ENCODE assay signal across 8 mouse cellular contexts in the genomic region with DNA sequence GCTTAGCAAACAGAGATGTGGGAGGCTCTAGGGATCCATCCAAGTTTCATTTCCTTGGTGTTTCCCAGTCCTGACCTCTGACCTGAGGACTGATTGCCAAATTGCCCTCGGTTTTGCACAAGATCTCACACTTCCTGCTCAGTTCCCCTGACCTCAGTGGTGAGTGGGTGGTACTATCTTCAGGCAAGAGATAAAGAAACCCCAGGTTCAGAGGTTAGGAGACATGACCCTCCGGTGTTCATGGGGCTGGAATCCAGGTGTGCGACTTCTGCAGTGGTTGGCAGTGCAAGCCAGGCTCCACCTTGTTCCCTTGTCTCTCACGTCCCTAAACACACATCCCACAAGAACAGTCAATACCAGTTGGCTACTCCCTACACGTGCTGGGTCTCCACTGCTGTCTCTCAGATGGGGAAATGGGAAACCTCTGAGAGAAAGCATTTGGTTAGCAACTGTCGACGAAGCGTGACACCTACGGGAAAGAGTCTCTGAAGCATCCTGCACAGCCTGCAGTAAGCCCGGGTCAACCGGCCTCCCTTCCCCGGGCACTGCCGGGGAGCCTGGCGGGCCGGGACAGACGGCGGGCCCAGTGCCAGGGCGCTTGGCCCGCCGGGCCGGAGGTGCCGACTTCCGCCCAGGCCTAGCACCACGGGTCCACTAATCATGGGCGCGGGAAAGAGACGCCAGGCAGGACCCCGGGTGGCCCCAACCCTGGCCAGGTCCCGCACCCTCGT. TPM values are rescaled to one million over a fixed set of nuclear protein-coding genes. Genes with fewer than 3 reads are reported as not detected.
DNase-seq lines count a peak whose midpoint lies in the region; ATAC-seq lines count a peak whose summit lies in the region.

No protein-coding gene starts in this region.

- no peaks in the 10 kb centered on the region for H3K36me3 ChIP-seq in forebrain, embryonic 11.5 days (ENCODE audit: control insufficient read depth, insufficient read depth, low read length)
- H3K36me3 ChIP-seq in hindbrain, embryonic 10.5 days = no peaks in the 10 kb centered on the region
- no peaks in the 10 kb centered on the region for H3K36me3 ChIP-seq in stomach, embryonic 16.5 days (ENCODE audit: control insufficient read depth, insufficient read depth, low read length)

- no peak overlapping the region for H3K27ac ChIP-seq in forebrain, embryonic 11.5 days (ENCODE audit: low read depth, low read length)
- H3K27ac ChIP-seq in hindbrain, embryonic 10.5 days = peak overlapping the region; percentile 94
- H3K27ac ChIP-seq in stomach, embryonic 16.5 days (ENCODE audit: low read length) = peak overlapping the region; percentile 95

- WGBS in forebrain, embryonic 11.5 days = 4% methylated on average over 29 of the region's 30 CpGs
- 3% methylated on average over 30 of the region's 30 CpGs for WGBS in hindbrain, embryonic 10.5 days
- WGBS in stomach, embryonic 16.5 days = under 1% methylated on average over 30 of the region's 30 CpGs

- peak overlapping the region; percentile 60 for H3K4me2 ChIP-seq in forebrain, embryonic 11.5 days (ENCODE audit: low read depth, low read length, severe bottlenecking)
- H3K4me2 ChIP-seq in stomach, embryonic 16.5 days (ENCODE audit: low read depth, low read length) = peak overlapping the region; percentile 71

- no peak; the same call in 1 of the 2 replicates for ATAC-seq in forebrain, embryonic 11.5 days (replicated peaks; ENCODE audit: low FRiP score)
- peak; percentile 7; the same call in 1 of the 2 replicates for ATAC-seq in megakaryocyte-erythroid progenitor cell, adult 5-6 weeks (replicated peaks; ENCODE audit: low FRiP score, low TSS enrichment, poor library complexity, severe bottlenecking)
- no peak for ATAC-seq in stomach, embryonic 16.5 days (ENCODE audit: insufficient read depth, low FRiP score)

- peak overlapping the region; percentile 74 for H3K9ac ChIP-seq in forebrain, embryonic 11.5 days (ENCODE audit: low read length)
- peak overlapping the region; percentile 93 for H3K9ac ChIP-seq in stomach, embryonic 16.5 days (ENCODE audit: low read length)

- H3K27me3 ChIP-seq in forebrain, embryonic 11.5 days (ENCODE audit: control insufficient read depth, insufficient read depth, low read length) = no peaks in the 10 kb centered on the region
- no peaks in the 10 kb centered on the region for H3K27me3 ChIP-seq in hindbrain, embryonic 10.5 days (ENCODE audit: insufficient read depth, poor library complexity, severe bottlenecking)
- no peaks in the 10 kb centered on the region for H3K27me3 ChIP-seq in stomach, embryonic 16.5 days (ENCODE audit: control insufficient read depth, insufficient read depth, low read length)

- no peaks in the 10 kb centered on the region for H3K9me3 ChIP-seq in forebrain, embryonic 11.5 days (ENCODE audit: control insufficient read depth, low read length)
- no peaks in the 10 kb centered on the region for H3K9me3 ChIP-seq in hindbrain, embryonic 10.5 days
- H3K9me3 ChIP-seq in stomach, embryonic 16.5 days (replicated peaks; ENCODE audit: control insufficient read depth, low read length) = no peaks in the 10 kb centered on the region

- H3K4me1 ChIP-seq in forebrain, embryonic 11.5 days (replicated peaks; ENCODE audit: control insufficient read depth, insufficient read depth, low read length) = 0 out of 2 replicates have a peak, but pooled peaks cover 2% of the 10 kb centered on the region
- H3K4me1 ChIP-seq in hindbrain, embryonic 10.5 days (replicated peaks) = peaks cover 34% of the 10 kb centered on the region
- H3K4me1 ChIP-seq in stomach, embryonic 16.5 days (ENCODE audit: control insufficient read depth, insufficient read depth, low read length) = peaks cover 48% of the 10 kb centered on the region

- peak overlapping the region; percentile 86 for H3K4me3 ChIP-seq in forebrain, embryonic 11.5 days (ENCODE audit: low read depth, low read length)
- peak overlapping the region; percentile 86 for H3K4me3 ChIP-seq in hindbrain, embryonic 10.5 days
- H3K4me3 ChIP-seq in stomach, embryonic 16.5 days (replicated peaks; ENCODE audit: low read length) = peak overlapping the region; percentile 93

- intact Hi-C loops in left cerebral cortex, postnatal 25 days (cut with DNase I) = loop anchor here (2.0 to 10.0 kb wide), 3 partner anchors 155 to 261 kb away; partner anchors contain the start of genes Mgme1 and Snx5

- peak; percentile 64 for DNase-seq in layer of hippocampus, adult 11-12 months (ENCODE audit: low spot score)
- DNase-seq in layer of hippocampus, postnatal 25 days (ENCODE audit: extremely low spot score in 1 of 2, low spot score in 1 of 2) = no peak
- peak; percentile 72 for DNase-seq in adrenal gland, postnatal 10 days
- DNase-seq in forebrain, embryonic 11.5 days (ENCODE audit: low spot score) = no peak
- peak; percentile 11 for DNase-seq in hindbrain, embryonic 10.5 days (ENCODE audit: low spot score)
- peak; percentile 16 to 47 for DNase-seq in left cerebral cortex, postnatal 25 days (ENCODE audit: low spot score in 2 of 2)

RNA-seq across cellular contexts. Expression of gene Rrbp1, which starts 1.3 kb away (rescaled TPM):
- total RNA-seq in layer of hippocampus, postnatal 25 days (2021) = 10 to 100 TPM; 61.6 to 72.9 TPM
- 100 to 1,000 TPM; 189 to 196 TPM for total RNA-seq in adrenal gland, postnatal 10 days (2021)
- polyA plus RNA-seq in forebrain, embryonic 11.5 days (2014; fragmentation: Nextera tagmentation; extraction: Ambion mirVana) = 30.0 and 35.6 TPM in 2 replicates
- polyA plus RNA-seq in hindbrain, embryonic 10.5 days (2016; fragmentation: Nextera tagmentation; extraction: Ambion mirVana) = 41.0 and 58.0 TPM in 2 replicates
- total RNA-seq in left cerebral cortex, postnatal 25 days (2021) = 10 to 100 TPM; 54.3 to 74.0 TPM
- 107 and 111 TPM in 2 replicates for total RNA-seq in megakaryocyte-erythroid progenitor cell, adult 5-6 weeks (2014; fragmentation: Nextera tagmentation)
- 91.8 and 92.1 TPM in 2 replicates for total RNA-seq in megakaryocyte-erythroid progenitor cell, adult 5-6 weeks (2017)
- polyA plus RNA-seq in stomach, embryonic 16.5 days (2015; fragmentation: Nextera tagmentation; extraction: Ambion mirVana) = 94.1 and 115 TPM in 2 replicates

RNA-seq across cellular contexts. Expression of gene Banf2, which starts 23.1 kb away (rescaled TPM):
- not detected for total RNA-seq in layer of hippocampus, postnatal 25 days (2021)
- total RNA-seq in adrenal gland, postnatal 10 days (2021) = not detected
- not detected in 2 replicates for polyA plus RNA-seq in forebrain, embryonic 11.5 days (2014; fragmentation: Nextera tagmentation; extraction: Ambion mirVana)
- polyA plus RNA-seq in hindbrain, embryonic 10.5 days (2016; fragmentation: Nextera tagmentation; extraction: Ambion mirVana) = not detected in 2 replicates
- total RNA-seq in left cerebral cortex, postnatal 25 days (2021) = not detected
- not detected in 2 replicates for total RNA-seq in megakaryocyte-erythroid progenitor cell, adult 5-6 weeks (2014; fragmentation: Nextera tagmentation)
- total RNA-seq in megakaryocyte-erythroid progenitor cell, adult 5-6 weeks (2017) = not detected in 2 replicates
- not detected in 2 replicates for polyA plus RNA-seq in stomach, embryonic 16.5 days (2015; fragmentation: Nextera tagmentation; extraction: Ambion mirVana)

Comparison
In these comparisons a context has a peak if more than half of its experiments do, and no peak if none do; other contexts are left out.
1. DNase-seq: peak in layer of hippocampus, adult 11-12 months (single experiment), adrenal gland, postnatal 10 days (single experiment), hindbrain, embryonic 10.5 days (single experiment) and left cerebral cortex, postnatal 25 days (2 of 2); none in layer of hippocampus, postnatal 25 days (0 of 2) and forebrain, embryonic 11.5 days (single experiment).
2. Peak in every context shown above with its lines, with median percentiles within 50 percentile points of each other: H3K4me3 ChIP-seq.